ENCODE assay signal across 23 mouse cellular contexts in genomic region chr9:99624117-99624516, GRCm38 (mm10). TPM values are rescaled to one million over a fixed set of nuclear protein-coding genes. Genes with fewer than 3 reads are reported as not detected.
DNase-seq lines count a peak whose midpoint lies in the region; ATAC-seq lines count a peak whose summit lies in the region.
"Had no signal": no experiment of that assay in that cellular context is flagged by ENCODE, and none has a peak within 500 bp of the region (broad histone marks: within the 10 kb centered on the region; RNA-seq: fewer than 3 reads in every experiment).

No protein-coding gene starts in this region.

- WGBS in heart, embryonic 11.5 days (ENCODE audit: insufficient replicate concordance): 77% methylated on average over 6 of the region's 6 CpGs
- WGBS in lung, embryonic 16.5 days: 58% methylated on average over 6 of the region's 6 CpGs

- H3K4me2 ChIP-seq in heart, embryonic 11.5 days: no peak overlapping the region
- no peak overlapping the region for H3K4me2 ChIP-seq in lung, embryonic 16.5 days (ENCODE audit: low read depth, low read length)
- H3K4me2 ChIP-seq: embryonic facial prominence, embryonic 15.5 days; forebrain, embryonic 12.5 days; heart, embryonic 15.5 days; hindbrain, embryonic 13.5 days; limb, embryonic 13.5 days; liver, embryonic 15.5 days; neural tube, embryonic 13.5 days had no signal

- H3K9ac ChIP-seq in heart, embryonic 11.5 days (ENCODE audit: low read depth, low read length): no peak overlapping the region
- H3K9ac ChIP-seq in lung, embryonic 16.5 days (ENCODE audit: low read length): no peak overlapping the region
- H3K9ac ChIP-seq: embryonic facial prominence, embryonic 15.5 days; forebrain, embryonic 12.5 days; heart, embryonic 15.5 days; hindbrain, embryonic 13.5 days; limb, embryonic 13.5 days; liver, embryonic 15.5 days; neural tube, embryonic 13.5 days had no signal

- ATAC-seq in heart, embryonic 11.5 days (replicated peaks; ENCODE audit: insufficient number of reproducible peaks, low FRiP score, low TSS enrichment): no peak
- ATAC-seq in lung, embryonic 16.5 days (ENCODE audit: low read depth): no peak
- ATAC-seq: intestine, embryonic 16.5 days had no signal

- peak; percentile 7 for DNase-seq in heart, adult 8-10 months (ENCODE audit: low spot score)
- no peak for DNase-seq in lung, postnatal 10 days
- peak; percentile 57 for DNase-seq in adrenal gland, postnatal 14 days
- DNase-seq in lung, postnatal 36 days: peak; percentile 27
- no peak for DNase-seq in layer of hippocampus, adult 8-10 months (ENCODE audit: low spot score in 2 of 2)
- DNase-seq in cerebellum, adult 11-12 months: no peak
- DNase-seq: cerebellum, adult 2 months; spleen, adult 18-20 months; thymus, postnatal 36 days had no signal

- no peaks in the 10 kb centered on the region for H3K9me3 ChIP-seq in heart, embryonic 11.5 days (replicated peaks; ENCODE audit: control insufficient read depth, low read length)
- H3K9me3 ChIP-seq in lung, embryonic 16.5 days (ENCODE audit: control insufficient read depth, low read length): no peaks in the 10 kb centered on the region
- H3K9me3 ChIP-seq: embryonic facial prominence, embryonic 15.5 days; forebrain, embryonic 12.5 days; G1E; heart, embryonic 15.5 days; hindbrain, embryonic 13.5 days; limb, embryonic 13.5 days; liver, embryonic 15.5 days; neural tube, embryonic 13.5 days had no signal

- no peak overlapping the region for H3K27ac ChIP-seq in heart, embryonic 11.5 days (ENCODE audit: low read depth, low read length)
- H3K27ac ChIP-seq in lung, embryonic 16.5 days (ENCODE audit: low read length): peak overlapping the region; percentile 74
- H3K27ac ChIP-seq: embryonic facial prominence, embryonic 15.5 days; forebrain, embryonic 12.5 days; heart, embryonic 15.5 days; hindbrain, embryonic 13.5 days; left cerebral cortex, adult 2 months; limb, embryonic 13.5 days; liver, embryonic 15.5 days; neural tube, embryonic 13.5 days had no signal

- H3K27me3 ChIP-seq in heart, embryonic 11.5 days (ENCODE audit: control insufficient read depth, insufficient read depth, low read length): no peaks in the 10 kb centered on the region
- H3K27me3 ChIP-seq in lung, embryonic 16.5 days (ENCODE audit: control insufficient read depth, insufficient read depth, low read depth, low read length): no peaks in the 10 kb centered on the region
- H3K27me3 ChIP-seq: embryonic facial prominence, embryonic 15.5 days; forebrain, embryonic 12.5 days; heart, embryonic 15.5 days; hindbrain, embryonic 13.5 days; limb, embryonic 13.5 days; neural tube, embryonic 13.5 days had no signal

- H3K36me3 ChIP-seq in heart, embryonic 11.5 days (ENCODE audit: control insufficient read depth, insufficient read depth, low read length): no peaks in the 10 kb centered on the region
- no peaks in the 10 kb centered on the region for H3K36me3 ChIP-seq in lung, embryonic 16.5 days (ENCODE audit: control insufficient read depth, insufficient read depth, low read length)
- H3K36me3 ChIP-seq: embryonic facial prominence, embryonic 15.5 days; forebrain, embryonic 12.5 days; G1E; heart, embryonic 15.5 days; hindbrain, embryonic 13.5 days; limb, embryonic 13.5 days; liver, embryonic 15.5 days; neural tube, embryonic 13.5 days had no signal

- no peak overlapping the region for H3K4me3 ChIP-seq in heart, embryonic 11.5 days (ENCODE audit: low read depth, low read length)
- no peak overlapping the region for H3K4me3 ChIP-seq in lung, embryonic 16.5 days (ENCODE audit: low read length)
- H3K4me3 ChIP-seq: embryonic facial prominence, embryonic 15.5 days; forebrain, embryonic 12.5 days; heart, embryonic 15.5 days; hindbrain, embryonic 13.5 days; left cerebral cortex, adult 2 months; limb, embryonic 13.5 days; liver, embryonic 15.5 days; neural tube, embryonic 13.5 days had no signal

- peaks cover 3% of the 10 kb centered on the region for H3K4me1 ChIP-seq in heart, embryonic 11.5 days (ENCODE audit: control insufficient read depth, insufficient read depth, low read length)
- peaks cover 3% of the 10 kb centered on the region; the same call in 1 of the 2 replicates for H3K4me1 ChIP-seq in lung, embryonic 16.5 days (replicated peaks; ENCODE audit: control insufficient read depth, insufficient read depth, low read length)

RNA-seq across cellular contexts. Expression of gene Dzip1l, which starts 5.2 kb away (rescaled TPM):
- 1 to 10 TPM; 3.1 to 5.1 (median 4.0) TPM for total RNA-seq in heart, adult 8-10 months (2022)
- polyA plus RNA-seq in heart, embryonic 11.5 days (2014; fragmentation: Nextera tagmentation; extraction: Ambion mirVana): 16.5 and 16.6 TPM in 2 replicates
- polyA plus RNA-seq in lung, embryonic 16.5 days (2015; fragmentation: Nextera tagmentation; extraction: Ambion mirVana): 30.4 and 36.5 TPM in 2 replicates
- total RNA-seq in adrenal gland, postnatal 14 days (2021): 5.1 TPM in 2 replicates
- 10 to 100 TPM; 20.9 to 28.1 (median 25.1) TPM for total RNA-seq in layer of hippocampus, adult 8-10 months (2022)
- total RNA-seq: monocyte, adult 5-6 weeks had no signal
- polyA plus RNA-seq: G1E had no signal

RNA-seq across cellular contexts. Expression of gene A4gnt, which starts 11.8 kb away (rescaled TPM):
- total RNA-seq in heart, adult 8-10 months (2022): not detected
- polyA plus RNA-seq in heart, embryonic 11.5 days (2014; fragmentation: Nextera tagmentation; extraction: Ambion mirVana): not detected in 2 replicates
- not detected in 2 replicates for polyA plus RNA-seq in lung, embryonic 16.5 days (2015; fragmentation: Nextera tagmentation; extraction: Ambion mirVana)
- total RNA-seq in adrenal gland, postnatal 14 days (2021): not detected in 2 replicates
- under 1 TPM in 2 of 4 experiments, not detected in 2; 0.14 to 0.39 TPM for total RNA-seq in layer of hippocampus, adult 8-10 months (2022)
- total RNA-seq: layer of hippocampus, adult 18-20 months; monocyte, adult 5-6 weeks had no signal
- polyA plus RNA-seq: cerebellum, adult 2 months; embryonic facial prominence, embryonic 15.5 days; forebrain, embryonic 12.5 days; G1E; heart, embryonic 15.5 days; hindbrain, embryonic 13.5 days; limb, embryonic 13.5 days; liver, embryonic 15.5 days; neural tube, embryonic 13.5 days had no signal

RNA-seq across cellular contexts. Expression of gene Dbr1, which starts 48.5 kb away (rescaled TPM):
- total RNA-seq in heart, adult 8-10 months (2022): 1 to 10 TPM; 5.2 to 6.7 (median 5.6) TPM
- polyA plus RNA-seq in heart, embryonic 11.5 days (2014; fragmentation: Nextera tagmentation; extraction: Ambion mirVana): 20.0 and 22.0 TPM in 2 replicates
- polyA plus RNA-seq in lung, embryonic 16.5 days (2015; fragmentation: Nextera tagmentation; extraction: Ambion mirVana): 31.2 and 31.6 TPM in 2 replicates
- total RNA-seq in adrenal gland, postnatal 14 days (2021): 15.4 and 15.6 TPM in 2 replicates
- total RNA-seq in layer of hippocampus, adult 8-10 months (2022): 10 to 100 TPM; 13.3 to 19.1 (median 14.7) TPM

RNA-seq across cellular contexts. Expression of gene Armc8, which starts 55.4 kb away (rescaled TPM):
- 10 to 100 TPM; 15.5 to 17.6 (median 16.1) TPM for total RNA-seq in heart, adult 8-10 months (2022)
- polyA plus RNA-seq in heart, embryonic 11.5 days (2014; fragmentation: Nextera tagmentation; extraction: Ambion mirVana): 23.4 and 24.4 TPM in 2 replicates
- 22.0 and 23.4 TPM in 2 replicates for polyA plus RNA-seq in lung, embryonic 16.5 days (2015; fragmentation: Nextera tagmentation; extraction: Ambion mirVana)
- total RNA-seq in adrenal gland, postnatal 14 days (2021): 25.3 and 28.9 TPM in 2 replicates
- total RNA-seq in layer of hippocampus, adult 8-10 months (2022): 10 to 100 TPM; 48.1 to 57.8 (median 57.1) TPM

Comparison
In these comparisons a context has a peak if more than half of its experiments do, and no peak if none do; other contexts are left out.
1. DNase-seq: peak in heart, adult 8-10 months (single experiment), adrenal gland, postnatal 14 days (single experiment) and lung, postnatal 36 days (single experiment); none in lung, postnatal 10 days (single experiment), layer of hippocampus, adult 8-10 months (0 of 2) and cerebellum, adult 11-12 months (single experiment).